Mouse (Mus musculus) CH12.LX (cell line): ENCODE results near the gene Tnik.

Experiments
- BHLHE40 ChIP-seq: IDR thresholded peaks from 2 replicates; pipeline ENCODE4 v1.6.1; 2011; ENCODE audit warnings: mild to moderate bottlenecking, low read depth, low read length, improper control_type of control experiment
- CTCF ChIP-seq, 2 experiments: IDR thresholded peaks in 1 of 2; conservative IDR thresholded peaks in 1 of 2; 2 replicates each; pipeline ENCODE4 v1.5.1; 2011 to 2012; ENCODE audit warnings: low read depth in 2 of 2, low read length in 2 of 2, improper control_type of control experiment in 1 of 2, inconsistent platforms in 1 of 2, mild to moderate bottlenecking in 1 of 2, moderate library complexity in 1 of 2
- EP300 ChIP-seq: IDR thresholded peaks from 2 replicates; pipeline ENCODE4 v1.6.1; 2011; ENCODE audit warnings: low read length, improper control_type of control experiment
- JUND ChIP-seq: conservative IDR thresholded peaks from 2 replicates; pipeline ENCODE4 v1.6.1; 2011; ENCODE audit warnings: low read depth, low read length, improper control_type of control experiment
- KAT2A ChIP-seq: IDR thresholded peaks from 2 replicates; pipeline ENCODE4 v1.6.1; 2012; ENCODE audit warnings: low read length, improper control_type of control experiment, inconsistent platforms; ENCODE audit not compliant: insufficient replicate concordance
- MEF2A ChIP-seq: IDR thresholded peaks from 2 replicates; pipeline ENCODE4 v1.6.1; 2014; ENCODE audit warnings: low read depth, mild to moderate bottlenecking, inconsistent platforms, low read length, improper control_type of control experiment, borderline replicate concordance
- PAX5 ChIP-seq: IDR thresholded peaks from 2 replicates; pipeline ENCODE4 v1.6.1; 2012; ENCODE audit warnings: low read length, inconsistent platforms, mixed read lengths
- RCOR1 ChIP-seq: conservative IDR thresholded peaks from 2 replicates; pipeline ENCODE4 v1.6.1; 2012; ENCODE audit warnings: low read depth, mild to moderate bottlenecking, inconsistent platforms, low read length, improper control_type of control experiment
- TBP ChIP-seq: conservative IDR thresholded peaks from 2 replicates; pipeline ENCODE4 v1.6.1; 2011; ENCODE audit warnings: low read depth, low read length, improper control_type of control experiment
- TCF12 ChIP-seq: IDR thresholded peaks from 2 replicates; pipeline ENCODE4 v1.6.1; 2014; ENCODE audit warnings: low read depth, mild to moderate bottlenecking, inconsistent platforms, low read length, improper control_type of control experiment

DNA sequence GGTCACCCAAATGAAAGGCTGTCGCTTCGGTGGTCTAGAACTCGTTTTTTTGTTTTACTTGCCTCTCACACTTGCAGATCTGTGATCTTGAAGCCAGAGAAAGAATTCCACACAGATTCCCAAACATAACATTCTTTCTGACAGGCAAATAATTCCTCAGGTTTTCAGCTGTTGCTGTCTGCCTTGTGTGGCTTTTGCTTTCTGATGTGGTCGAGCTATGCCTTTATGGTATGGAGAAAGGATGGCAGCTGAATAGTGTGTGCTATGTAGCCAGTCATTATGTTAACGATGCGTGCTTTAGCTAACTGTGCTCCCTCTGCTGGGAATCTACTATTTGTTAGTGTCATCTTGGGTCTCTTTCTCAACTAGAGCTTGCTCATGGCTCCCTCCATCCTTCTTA is 158.8 kb downstream of the Tnik start:
- no peak for TF ChIP-seq CTCF (conservative IDR thresholded peaks at IDR 0.05 in 1 of 2, IDR thresholded peaks at IDR 0.05 in 1 of 2; ENCODE audit: low read depth in 2 of 2, low read length in 2 of 2)
- no peak for TF ChIP-seq PAX5
- no peak for TF ChIP-seq RCOR1
- no peak for TF ChIP-seq TCF12
- no peak for TF ChIP-seq TBP
- TF ChIP-seq JUND = no peak
- TF ChIP-seq EP300 = no peak
- TF ChIP-seq KAT2A = no peak
- TF ChIP-seq MEF2A = no peak
- no peak for TF ChIP-seq BHLHE40
